Mouse (Mus musculus) cerebellum, postnatal 36 days (tissue): Measurements from ENCODE around the gene Rbfox1.

Experiments
- DNase-seq, 2 experiments: peaks; one replicate each; pipeline ENCODE4 v3.0.0; 2021 to 2022; ENCODE audit warnings: mixed read lengths in 2 of 2

Gene Rbfox1

DNA sequence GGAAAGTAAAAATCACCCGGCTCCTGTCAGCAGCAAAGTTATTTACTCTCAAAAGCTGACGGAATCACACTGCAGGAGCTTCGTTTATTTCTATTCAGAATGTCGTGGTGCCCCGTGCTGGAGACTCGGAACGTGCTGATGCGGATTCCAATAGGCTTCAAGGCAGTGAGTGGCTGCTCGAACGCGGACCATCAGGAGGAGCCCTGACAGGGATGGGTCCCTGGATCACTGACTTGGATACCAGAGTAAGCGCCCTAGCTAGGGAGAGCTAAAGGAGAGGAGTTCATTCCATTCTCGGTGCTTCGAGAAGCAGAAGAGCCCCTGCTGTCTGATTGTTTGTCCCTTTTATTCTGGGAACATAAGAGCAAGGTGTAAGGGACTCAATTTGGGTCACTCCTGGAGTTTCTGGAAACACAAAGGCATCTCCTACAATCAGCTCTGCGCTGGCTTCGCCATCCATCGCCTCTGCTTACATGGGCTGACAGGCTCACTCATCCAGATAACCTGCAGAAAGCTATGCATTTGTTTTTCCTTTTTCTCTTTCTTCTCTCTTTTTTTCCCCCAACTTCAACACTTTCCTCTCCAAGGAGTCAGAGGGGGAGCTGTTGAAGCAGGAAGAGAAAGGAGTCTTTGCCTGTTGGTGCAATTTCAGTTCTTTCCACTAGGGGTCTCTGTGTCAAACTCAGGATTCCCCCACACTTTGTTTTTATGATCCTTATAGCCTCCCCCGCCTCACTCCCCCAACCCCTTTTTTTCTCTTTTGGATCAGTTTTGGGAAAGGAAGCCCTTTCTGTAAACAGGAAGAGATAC, 1164.2 kb downstream of the Rbfox1 start:
- DNase-seq = peak in 1 of 2 experiments; percentile 53

DNA sequence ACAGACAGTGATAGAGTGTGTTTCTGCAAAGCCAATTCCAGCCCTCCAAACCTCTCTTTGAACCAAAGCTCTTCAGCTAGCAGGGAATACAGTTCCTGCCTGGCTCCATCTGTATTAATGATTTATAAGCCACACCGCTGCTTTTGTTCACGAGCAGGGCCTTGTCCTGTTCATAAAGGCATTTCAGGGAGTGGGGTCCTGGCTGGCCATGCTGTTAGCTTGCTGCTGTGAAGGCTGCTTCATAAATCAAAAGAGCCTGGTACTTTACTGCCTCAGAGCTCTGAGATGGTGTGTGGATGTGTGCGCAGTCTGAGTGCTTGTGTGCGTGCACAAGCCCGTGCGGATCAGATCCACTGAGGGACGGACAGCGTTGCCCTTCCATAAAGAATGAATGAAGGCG, 1165.8 kb downstream of the Rbfox1 start:
- DNase-seq = no peak

DNA sequence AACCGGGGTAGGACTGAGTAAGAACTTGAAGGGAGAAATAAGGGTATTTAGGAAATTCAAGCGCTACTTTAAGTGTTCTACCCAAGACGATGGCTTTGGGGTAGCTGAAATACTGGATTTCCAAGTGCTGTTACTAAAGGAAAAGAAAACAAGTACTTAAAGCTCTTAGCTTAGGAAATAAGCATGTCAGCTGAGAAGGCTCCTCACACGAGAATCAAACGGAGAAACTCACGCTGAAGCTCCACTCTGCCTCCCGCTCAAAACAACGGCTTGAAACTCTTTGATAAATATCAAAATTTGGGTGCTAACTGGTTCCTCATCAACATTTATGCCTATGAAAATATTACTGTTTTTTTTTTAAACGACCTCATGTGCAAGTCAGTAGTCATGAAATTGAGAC, 1166.8 kb downstream of the Rbfox1 start:
- no peak for DNase-seq

DNA sequence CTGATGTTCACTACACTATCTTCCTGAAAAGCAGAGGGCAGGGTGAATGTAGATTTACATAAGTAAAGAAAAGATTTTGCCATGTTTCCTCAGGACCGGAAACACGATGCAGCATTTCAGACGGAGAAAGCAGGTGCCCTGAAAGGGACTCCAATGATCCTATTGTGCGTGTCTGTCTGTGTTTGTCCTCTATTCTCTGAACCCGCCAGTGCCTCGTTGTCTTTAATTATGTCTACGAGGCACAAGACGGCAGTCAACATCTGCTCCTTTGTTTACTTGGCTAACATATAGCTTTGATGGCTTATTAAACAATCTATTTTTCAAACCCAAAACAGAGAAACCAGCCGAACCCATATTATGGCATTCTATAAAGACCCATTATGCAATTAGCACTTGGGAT, 1167.3 kb downstream of the Rbfox1 start:
- DNase-seq = no peak

DNA sequence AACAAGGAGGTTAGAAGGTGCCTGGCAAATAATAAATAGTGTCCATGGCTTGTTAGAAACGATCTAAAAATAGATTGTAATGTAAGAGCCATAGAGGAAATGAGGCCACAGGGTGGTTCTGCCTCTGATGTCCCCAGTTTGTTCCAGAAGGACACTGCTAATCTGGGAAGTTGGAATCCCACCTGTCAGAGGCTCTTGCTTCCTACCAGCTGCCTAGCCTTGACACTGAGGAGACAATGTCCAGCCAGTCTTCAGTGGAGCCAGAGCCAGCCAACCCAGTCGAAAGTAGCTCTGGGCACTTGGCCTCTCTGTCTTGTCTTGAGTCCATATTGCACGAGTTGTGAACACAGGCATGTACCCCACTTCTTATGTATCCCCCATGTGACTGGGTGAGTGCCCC, 1172.6 kb downstream of the Rbfox1 start:
- DNase-seq = no peak

DNA sequence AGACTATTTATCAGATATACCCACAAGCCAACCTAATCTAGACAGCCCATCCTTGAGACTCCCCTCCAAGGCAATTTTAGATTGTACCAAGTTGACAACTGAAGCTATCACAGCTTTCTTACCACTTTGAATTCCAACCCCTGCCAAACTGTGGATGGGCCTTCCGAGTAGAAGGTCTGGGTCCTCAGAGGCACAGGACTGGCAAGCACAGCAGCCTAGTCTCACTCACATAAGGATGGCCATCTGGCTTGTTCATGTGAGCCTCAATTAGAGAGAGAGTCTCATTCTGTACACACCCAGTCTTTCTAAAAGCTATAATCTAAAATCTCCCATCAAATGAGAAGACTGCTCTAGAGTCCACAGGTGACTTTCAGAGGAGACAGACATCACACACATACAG, 1173.4 kb downstream of the Rbfox1 start:
- no peak for DNase-seq

DNA sequence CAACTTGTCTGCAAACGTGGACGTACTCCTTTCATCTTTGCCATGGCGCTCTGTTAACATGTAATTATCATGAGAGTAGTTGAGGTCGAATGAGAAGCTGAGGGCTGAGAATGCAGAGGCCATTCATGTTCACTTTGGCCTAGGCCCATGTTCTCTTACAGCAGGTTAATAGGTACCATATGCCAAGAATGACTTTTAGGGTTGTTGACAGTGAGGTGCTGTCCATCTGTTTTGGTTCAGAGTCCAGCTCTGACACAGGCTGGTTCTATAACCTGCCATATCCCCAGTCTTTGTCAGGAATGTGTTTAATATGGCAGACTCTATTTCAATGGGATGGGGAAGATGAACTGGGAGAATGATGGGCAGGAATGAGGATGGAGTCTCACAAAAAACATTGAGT, 1174.4 kb downstream of the Rbfox1 start:
- no peak for DNase-seq

GRCm38 (mm10) chr16:7060864-7061263, 1175.7 kb downstream of the Rbfox1 start:
- no peak for DNase-seq

DNA sequence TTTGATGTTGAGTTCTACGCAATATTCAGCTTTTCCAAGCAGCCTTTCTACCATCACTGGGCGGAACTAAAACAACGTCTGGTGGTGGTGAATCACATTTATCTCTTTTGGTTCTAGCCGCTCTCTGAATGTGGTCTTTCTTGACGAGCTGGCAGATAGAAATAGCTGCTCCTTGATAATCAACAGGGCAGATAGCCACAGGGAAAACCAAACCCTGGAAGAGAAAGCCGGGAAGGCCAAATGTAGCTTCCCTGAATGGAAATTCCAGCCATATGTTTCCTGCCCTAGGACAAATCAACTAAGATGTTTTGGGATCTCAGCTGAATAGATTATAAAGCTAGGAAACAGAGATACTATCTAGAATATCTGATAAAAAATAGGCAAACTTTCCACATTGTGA, 1177.4 kb downstream of the Rbfox1 start:
- DNase-seq = no peak

DNA sequence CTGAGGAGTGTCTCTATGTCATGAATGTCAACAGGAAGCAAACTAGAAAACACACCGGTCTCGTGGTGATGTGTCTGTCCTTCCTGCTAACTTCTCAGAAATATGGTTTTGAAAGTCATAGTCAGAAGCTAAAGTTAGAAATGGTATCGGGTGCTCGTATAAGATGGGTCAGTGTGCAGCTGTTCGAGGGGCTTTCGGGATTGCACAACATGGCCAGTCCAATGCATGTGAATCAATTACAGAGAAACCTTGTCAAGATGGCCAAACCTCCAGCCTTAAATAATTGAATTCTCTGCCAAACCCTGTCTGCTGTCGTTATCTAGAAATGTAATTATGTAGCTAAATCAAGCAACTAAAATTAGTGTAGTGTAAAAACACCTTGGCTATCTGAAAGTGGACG, 1182.0 kb downstream of the Rbfox1 start:
- no peak for DNase-seq

DNA sequence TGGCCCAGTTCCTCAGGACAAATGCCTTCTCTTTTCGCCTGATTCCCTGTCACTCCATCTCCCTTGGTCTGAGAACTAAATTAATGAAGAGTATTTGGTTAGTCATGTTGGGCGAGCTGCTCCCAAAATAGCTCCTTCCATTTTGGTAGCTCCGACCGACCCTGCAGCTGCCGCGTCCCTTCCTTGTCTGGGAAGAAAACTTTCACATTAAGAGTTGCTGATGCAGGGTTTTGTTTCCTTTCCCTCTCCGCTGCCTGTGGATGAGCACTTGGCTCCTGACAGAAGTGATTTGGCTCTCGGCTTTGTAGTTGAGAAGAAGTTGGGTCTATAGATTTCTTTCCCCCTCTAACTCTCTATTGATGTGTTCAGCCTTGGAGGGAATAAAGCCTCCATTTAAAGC, 1184.4 kb downstream of the Rbfox1 start:
- no peak for DNase-seq

DNA sequence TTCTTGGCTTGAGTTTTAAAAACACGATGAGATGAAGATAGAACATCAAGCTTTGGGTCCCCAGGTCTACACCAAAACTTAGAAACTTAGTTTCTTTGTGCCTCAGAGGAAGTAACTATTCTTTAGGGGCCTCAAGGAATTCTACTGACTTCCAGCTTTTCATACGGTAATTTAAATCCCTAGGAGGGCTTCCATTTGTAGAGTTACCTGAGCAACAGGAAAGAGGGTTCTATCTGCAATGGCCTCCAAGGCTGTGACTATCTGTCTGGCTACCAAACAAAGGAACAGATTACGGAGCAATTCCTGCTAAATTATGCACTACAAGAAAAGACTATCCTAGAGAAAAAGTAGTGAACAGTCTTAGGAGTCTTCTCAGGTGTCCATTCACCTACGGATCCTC, 1189.6 kb downstream of the Rbfox1 start:
- DNase-seq = no peak

DNA sequence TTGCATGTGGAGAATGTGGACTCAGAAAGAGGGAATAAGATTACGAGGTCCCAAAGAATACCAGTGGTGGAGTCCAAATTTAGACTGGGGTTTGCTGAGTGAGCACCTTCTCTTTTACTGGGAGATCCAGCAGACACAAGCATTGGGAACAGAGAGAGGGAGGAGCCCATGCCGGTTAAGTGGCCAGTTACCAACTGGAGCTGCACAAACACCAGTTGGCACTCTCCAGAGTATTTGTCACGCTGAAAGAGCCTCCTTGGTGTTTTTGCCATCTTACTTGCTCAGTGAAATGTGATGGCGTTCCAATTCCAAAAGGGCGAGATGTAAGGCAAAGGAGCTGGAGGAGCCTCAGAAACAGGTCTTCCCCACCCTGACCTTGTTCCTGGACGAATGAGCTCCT, 1190.6 kb downstream of the Rbfox1 start:
- peak in 1 of 2 experiments; percentile 35 for DNase-seq

DNA sequence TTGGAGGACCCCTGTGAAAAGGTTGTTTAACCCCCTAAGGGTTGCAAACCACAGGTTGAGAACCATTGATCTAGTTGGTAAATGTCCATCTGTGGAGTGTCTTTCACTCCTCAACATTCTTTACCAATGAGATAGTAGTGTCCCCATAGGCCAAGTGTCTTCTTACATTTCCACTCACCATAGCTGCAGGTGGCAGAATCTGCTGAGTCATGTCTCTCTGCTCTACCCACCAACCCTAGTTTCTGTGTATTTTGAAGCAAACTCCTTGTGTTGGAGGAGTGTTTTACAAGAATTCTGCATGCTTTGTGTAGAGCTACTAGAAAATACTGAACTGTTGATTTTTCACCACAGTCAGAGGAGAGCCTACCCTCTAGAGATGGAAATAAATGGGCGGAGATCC, 1191.2 kb downstream of the Rbfox1 start:
- DNase-seq = no peak

DNA sequence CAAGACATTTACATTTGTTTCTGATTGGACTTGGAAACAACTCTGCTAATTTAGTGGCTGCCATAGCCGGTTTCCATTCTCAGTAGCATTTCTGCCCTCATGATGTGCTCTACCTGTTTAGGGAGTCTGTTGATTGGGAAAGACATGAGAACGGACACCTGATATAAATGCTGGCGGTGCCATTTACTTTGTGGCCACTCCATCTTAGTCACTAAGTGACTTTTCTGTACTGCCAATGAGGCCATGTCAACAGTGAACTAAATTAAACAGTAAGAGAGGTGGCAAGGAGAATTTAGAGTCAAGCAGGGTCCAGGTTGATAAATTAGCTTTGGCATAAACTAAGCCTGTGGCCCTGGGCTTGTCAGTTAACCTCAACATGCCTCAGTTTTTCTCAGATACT, 1191.6 kb downstream of the Rbfox1 start:
- no peak for DNase-seq

DNA sequence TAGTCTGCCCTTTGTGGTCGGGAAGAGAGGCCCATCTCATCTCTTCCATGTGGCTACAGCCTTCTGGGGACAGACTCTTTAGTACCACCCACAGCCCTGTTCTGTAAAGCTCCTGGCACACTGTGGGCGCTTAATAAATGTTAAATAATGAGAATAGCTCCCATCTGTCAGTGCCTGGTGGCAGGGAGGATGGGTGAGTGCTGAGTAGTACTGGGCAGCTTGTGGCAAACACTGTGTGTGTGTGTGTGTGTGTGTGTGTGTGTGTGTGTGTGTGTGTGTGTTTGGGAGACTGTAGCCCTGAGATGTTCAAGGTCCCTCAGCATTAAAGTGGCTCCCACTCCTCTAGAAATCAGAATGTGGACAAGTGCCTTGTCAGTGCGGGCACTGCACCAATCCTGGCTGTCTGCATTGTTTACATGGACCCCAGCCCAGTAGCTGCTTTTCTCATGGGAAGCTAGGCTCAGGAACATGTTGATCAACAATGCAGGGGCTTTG, 1196.0 kb downstream of the Rbfox1 start:
- peak; percentile 68 to 69 for DNase-seq

GRCm38 (mm10) chr16:7081684-7082255, 1196.6 kb downstream of the Rbfox1 start:
- DNase-seq = no peak

DNA sequence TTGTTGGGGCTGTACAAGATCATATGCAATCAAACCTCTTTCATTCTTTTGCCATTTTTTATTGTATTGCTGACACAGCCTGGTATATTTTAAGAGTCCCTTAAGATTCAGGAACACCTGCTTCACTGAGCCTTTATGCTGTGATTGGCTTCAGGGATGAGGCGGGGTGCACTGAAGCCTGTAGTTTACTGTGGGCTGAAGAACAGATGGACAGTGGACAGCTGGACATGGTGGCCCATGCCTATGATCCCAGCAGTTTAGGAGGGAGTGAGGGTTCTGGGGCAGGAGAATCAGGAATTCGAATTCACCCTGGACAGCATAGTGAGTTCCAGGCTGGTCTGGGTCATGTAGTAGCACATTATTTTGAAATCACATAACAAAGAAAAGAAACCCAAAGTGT, 1198.8 kb downstream of the Rbfox1 start:
- no peak for DNase-seq

GRCm38 (mm10) chr16:7088601-7089430, 1203.7 kb downstream of the Rbfox1 start:
- no peak for DNase-seq

- DNase-seq = no peak
Measured at GRCm38 (mm10) chr16:7089475-7089874, 1204.3 kb downstream of the Rbfox1 start.

- no peak for DNase-seq
Measured at GRCm38 (mm10) chr16:7090205-7090604, 1205.0 kb downstream of the Rbfox1 start.

- no peak for DNase-seq
Measured at GRCm38 (mm10) chr16:7092811-7093210, 1207.7 kb downstream of the Rbfox1 start.

DNA sequence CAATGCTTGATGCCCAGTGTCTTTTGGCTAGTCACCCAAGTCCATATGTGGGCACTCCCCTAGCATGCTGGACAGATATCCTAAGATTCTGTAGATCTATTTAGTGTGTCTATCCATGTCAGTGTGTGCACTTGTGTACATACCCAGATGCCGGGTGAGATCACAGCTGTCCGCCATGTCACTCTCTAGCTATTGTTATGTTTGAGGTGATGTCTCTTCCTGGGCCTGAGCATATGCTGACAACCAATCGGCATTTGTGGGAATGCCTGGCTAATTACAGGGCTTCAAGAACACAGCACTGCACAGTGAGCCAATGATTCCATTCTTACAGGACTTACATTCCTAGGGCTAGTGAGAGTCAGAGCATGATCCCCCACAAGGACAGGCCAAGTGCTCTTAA, 1208.5 kb downstream of the Rbfox1 start:
- no peak for DNase-seq
